Mouse (Mus musculus) megakaryocyte, embryonic 14.5 days (primary cell): ENCODE measurements around the gene Pgs1.

Experiments used
- FLI1 ChIP-seq: IDR thresholded peaks from 2 replicates; pipeline ENCODE4 v1.6.1; 2012; ENCODE audit warnings: low read length, inconsistent platforms, mixed read lengths
- GATA1 ChIP-seq: IDR thresholded peaks from 3 replicates; pipeline ENCODE4 v1.6.1; 2012; ENCODE audit warnings: mixed read lengths, low read length, inconsistent platforms, borderline replicate concordance

- TF ChIP-seq GATA1 = no peak
- no peak for TF ChIP-seq FLI1
These were observed 10.0 kb downstream of the Pgs1 start for GRCm38 (mm10) chr11:117996066-117996465.
